Mouse (Mus musculus) limb, embryonic 11.5 days (tissue): ENCODE measurements around the gene Zdbf2. TPM values are rescaled to one million over a fixed set of nuclear protein-coding genes. Genes with fewer than 3 reads are reported as not detected.

Experiments
- ATAC-seq: fragments of 200-750 bp; cut with Nextera tagmentation; 2 replicates; pipeline ENCODE4 v1.8.0; 2017; ENCODE audit warnings: low read depth; ENCODE audit not compliant: insufficient number of reproducible peaks, low FRiP score, low TSS enrichment
- DNase-seq: peaks from one replicate; pipeline ENCODE4 v3.0.0-alpha.2; 2015; ENCODE audit warnings: low spot score
- H3K27ac ChIP-seq: fragments of 300-500 bp; sonication (generic); replicated peaks from 2 replicates; pipeline ENCODE4 v1.5.1; 2014; ENCODE audit warnings: low read depth, mild to moderate bottlenecking, low read length
- H3K27me3 ChIP-seq: fragments of 300-500 bp; sonication (generic); 2 replicates; pipeline ENCODE4 v1.6.1; 2014; ENCODE audit warnings: mild to moderate bottlenecking, low read length, mixed read lengths; ENCODE audit not compliant: control insufficient read depth, insufficient read depth
- H3K36me3 ChIP-seq: fragments of 300-500 bp; sonication (generic); 2 replicates; pipeline ENCODE4 v1.6.1; 2014; ENCODE audit warnings: mild to moderate bottlenecking, low read length, moderate library complexity, mixed read lengths; ENCODE audit not compliant: control insufficient read depth, insufficient read depth
- H3K4me1 ChIP-seq: fragments of 300-500 bp; sonication (generic); 2 replicates; pipeline ENCODE4 v1.6.1; 2014; ENCODE audit warnings: low read length, mixed read lengths; ENCODE audit not compliant: control insufficient read depth, insufficient read depth
- H3K4me2 ChIP-seq: fragments of 300-500 bp; sonication (generic); 2 replicates; pipeline ENCODE4 v1.6.1; 2014; ENCODE audit warnings: low read depth, mild to moderate bottlenecking, moderate library complexity; ENCODE audit not compliant: severe bottlenecking
- H3K4me3 ChIP-seq: fragments of 300-500 bp; sonication (generic); 2 replicates; pipeline ENCODE4 v1.5.1; 2014; ENCODE audit warnings: low read depth, low read length
- H3K9ac ChIP-seq: fragments of 300-500 bp; sonication (generic); 2 replicates; pipeline ENCODE4 v1.6.1; 2014; ENCODE audit warnings: mild to moderate bottlenecking, low read length
- H3K9me3 ChIP-seq: fragments of 300-500 bp; sonication (generic); 2 replicates; pipeline ENCODE4 v1.6.1; 2016; ENCODE audit warnings: low read length; ENCODE audit not compliant: control insufficient read depth
- WGBS: fragments of 180-500 bp; shearing (Covaris S2); extraction: QIAGEN DNeasy Blood & Tissue Kit; methylation state at CpG from one replicate; pipeline ENCODE4 v1.1.7; 2014; 5-methylcytosine and 5-hydroxymethylcytosine counted together
- polyA plus RNA-seq: library from polyadenylated mRNA; unstranded; fragments of >200 nt; fragmentation: Nextera tagmentation; extraction: Ambion mirVana; gene quantifications from 2 replicates; pipeline ENCODE4 v1.2.1, GENCODE M21; 2014

The Zdbf2 gene
- polyA plus RNA-seq, 1 experiment from 2014 or later: 11.3 TPM

DNA sequence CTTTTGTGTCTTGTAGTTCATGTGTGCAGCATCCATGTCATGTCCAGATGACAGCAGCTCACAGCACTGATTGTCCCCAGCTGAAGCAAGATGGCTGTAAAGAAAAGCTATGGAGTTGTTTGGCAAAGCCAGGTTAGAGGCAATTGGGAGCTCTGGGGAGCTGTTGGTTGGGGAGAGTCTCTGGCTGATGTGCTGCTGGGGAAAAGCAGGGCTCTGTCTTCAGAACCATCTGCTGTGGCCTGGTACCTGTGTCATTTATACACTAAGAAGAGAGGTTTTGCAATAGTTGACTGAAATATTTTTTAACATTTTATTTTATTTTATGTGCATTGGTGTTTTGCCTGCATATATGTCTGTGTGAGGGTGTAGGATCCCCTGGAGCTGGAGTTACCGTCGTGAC, 14.6 kb upstream of the Zdbf2 start:
- Histone ChIP-seq H3K4me2 (no peak overlapping the region), H3K36me3 (no peaks in the 10 kb centered on the region), H3K9me3 (no peaks in the 10 kb centered on the region), H3K27ac (no peak overlapping the region), H3K4me1 (0 out of 2 replicates have a peak, but pooled peaks cover 4% of the 10 kb centered on the region), H3K27me3 (peaks cover 45% of the 10 kb centered on the region), H3K9ac (no peak overlapping the region), H3K4me3 (no peak overlapping the region)
- 46% methylated on average over 2 of the region's 2 CpGs for WGBS
- DNase-seq (no peak), ATAC-seq (no peak)

DNA sequence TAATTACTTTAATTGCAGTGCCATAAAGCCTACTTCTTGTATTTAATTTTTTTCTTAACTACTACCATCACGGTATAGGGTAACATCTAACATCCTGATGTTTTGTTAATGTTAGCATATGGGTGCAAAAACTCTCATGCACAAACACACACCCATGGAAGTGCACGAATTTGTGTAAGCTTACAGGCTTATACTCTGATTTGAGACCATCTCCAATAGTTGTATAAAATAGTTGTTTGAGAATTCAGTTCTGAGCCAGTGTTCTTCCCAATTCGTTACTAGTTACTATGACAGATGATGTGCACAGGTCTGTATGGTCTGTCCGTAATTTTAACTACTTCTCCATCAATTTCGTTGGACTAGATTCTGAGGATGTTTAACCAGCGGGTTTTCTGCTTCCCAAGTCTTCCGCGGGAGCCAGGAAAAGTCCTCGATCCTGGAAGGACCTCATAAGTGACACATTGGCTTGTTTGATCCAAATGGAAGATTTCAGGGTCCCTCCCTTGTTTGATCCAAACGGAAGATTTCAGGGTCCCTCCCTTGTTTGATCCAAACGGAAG, 13.7 kb upstream of the Zdbf2 start:
- no peak overlapping the region for H3K4me3 ChIP-seq
- 42% methylated on average over 11 of the region's 11 CpGs for WGBS
- H3K4me2 ChIP-seq: no peak overlapping the region
- H3K9ac ChIP-seq: no peak overlapping the region
- H3K9me3 ChIP-seq: no peaks in the 10 kb centered on the region
- DNase-seq (peak; percentile 30), ATAC-seq (no peak)
- H3K27me3 ChIP-seq: peaks cover 46% of the 10 kb centered on the region
- no peaks in the 10 kb centered on the region for H3K36me3 ChIP-seq
- no peak overlapping the region for H3K27ac ChIP-seq
- H3K4me1 ChIP-seq: 0 out of 2 replicates have a peak, but pooled peaks cover 4% of the 10 kb centered on the region

DNA sequence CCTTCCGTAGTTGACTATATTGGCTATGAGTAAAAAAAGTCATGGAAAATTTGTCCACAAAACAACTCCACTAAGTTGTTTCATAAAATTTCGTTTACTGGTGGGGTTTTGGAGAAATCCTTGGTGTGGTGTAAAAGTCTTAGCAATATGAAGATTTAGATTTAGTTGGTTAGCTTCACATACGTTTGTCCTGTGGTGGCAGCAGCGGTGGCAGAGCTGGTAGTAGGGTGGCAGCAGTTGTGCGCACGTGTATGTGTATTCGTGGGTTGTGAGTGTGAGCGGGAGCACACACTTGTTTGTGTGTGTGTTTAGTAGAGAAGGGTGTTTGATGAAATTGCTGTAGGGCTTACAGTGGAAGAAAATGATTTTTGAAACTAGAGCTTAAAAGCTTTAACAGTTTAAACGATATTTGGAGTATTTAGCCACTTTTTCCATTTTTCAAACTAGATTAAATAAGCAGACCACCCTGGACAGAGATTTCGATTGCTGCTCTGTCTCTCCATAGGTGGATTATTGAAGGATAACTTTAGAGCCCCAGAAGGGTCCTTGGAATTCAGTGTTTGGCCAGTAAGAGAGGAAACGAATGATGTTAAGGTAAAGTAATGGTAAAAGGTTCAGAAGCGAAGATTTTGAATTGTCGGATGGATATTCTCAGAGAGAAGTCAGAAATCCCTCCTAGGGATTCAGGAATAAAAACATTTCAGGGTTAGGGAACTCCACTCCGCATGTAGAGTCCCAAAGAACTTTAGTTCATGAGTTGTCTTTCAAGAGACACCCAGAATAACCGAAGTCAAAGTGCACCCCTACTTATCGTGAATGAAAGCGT, 12.9 kb upstream of the Zdbf2 start:
- ATAC-seq (no peak), DNase-seq (peak; percentile 49)
- no peaks in the 10 kb centered on the region for H3K9me3 ChIP-seq
- no peak overlapping the region for H3K4me2 ChIP-seq
- H3K27me3 ChIP-seq: peaks cover 47% of the 10 kb centered on the region
- H3K4me3 ChIP-seq: no peak overlapping the region
- no peaks in the 10 kb centered on the region for H3K36me3 ChIP-seq
- WGBS: 41% methylated on average over 17 of the region's 17 CpGs
- H3K9ac ChIP-seq: no peak overlapping the region
- 0 out of 2 replicates have a peak, but pooled peaks cover 4% of the 10 kb centered on the region for H3K4me1 ChIP-seq
- no peak overlapping the region for H3K27ac ChIP-seq

DNA sequence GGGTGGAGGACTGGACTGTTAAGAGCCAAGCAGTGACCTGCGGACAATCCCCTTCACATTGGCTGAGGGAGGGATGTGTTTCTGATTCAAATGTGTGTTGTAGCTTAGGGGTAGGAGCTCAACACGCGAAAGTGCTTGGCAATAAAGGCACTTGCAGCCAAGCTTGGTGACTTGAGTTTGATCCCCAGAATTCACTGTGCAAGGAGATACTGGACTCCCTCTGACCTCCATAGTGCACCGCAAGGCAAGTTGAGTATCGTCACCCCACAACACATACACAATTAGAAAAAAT, 12.4 kb upstream of the Zdbf2 start:
- Histone ChIP-seq H3K9ac (no peak overlapping the region), H3K4me3 (no peak overlapping the region), H3K4me2 (no peak overlapping the region), H3K9me3 (no peaks in the 10 kb centered on the region), H3K4me1 (0 out of 2 replicates have a peak, but pooled peaks cover 4% of the 10 kb centered on the region), H3K27ac (no peak overlapping the region), H3K27me3 (peaks cover 45% of the 10 kb centered on the region), H3K36me3 (no peaks in the 10 kb centered on the region)
- 40% methylated on average over 5 of the region's 5 CpGs for WGBS
- ATAC-seq (no peak), DNase-seq (peak; percentile 58)

DNA sequence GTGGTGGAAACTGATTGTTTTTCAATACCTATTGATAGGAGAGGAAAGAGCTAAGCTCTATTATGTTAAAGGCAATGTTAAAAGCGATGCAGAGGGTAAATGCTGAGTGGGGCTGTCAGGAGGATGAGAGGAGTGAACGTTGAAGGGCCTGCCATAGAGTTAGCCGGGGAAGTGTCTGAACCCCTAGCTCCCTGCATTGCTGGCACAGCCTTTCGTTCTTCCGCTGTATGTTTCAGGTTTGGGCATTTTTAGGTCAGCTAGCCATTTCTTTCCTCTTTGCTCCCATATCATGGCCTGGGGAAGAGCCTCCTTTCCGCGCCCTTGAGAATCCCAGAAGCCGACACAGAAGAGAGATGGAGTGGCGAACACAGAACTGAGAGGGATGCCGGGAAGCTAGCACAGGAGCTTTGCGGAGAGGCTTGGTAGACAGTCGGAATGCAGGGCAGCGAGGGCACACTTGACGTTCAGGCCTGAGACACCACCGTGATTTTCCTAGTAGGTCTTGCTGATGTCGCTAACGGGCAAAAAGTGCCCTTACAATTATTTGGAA, 11.9 kb upstream of the Zdbf2 start:
- H3K4me1 ChIP-seq: 0 out of 2 replicates have a peak, but pooled peaks cover 4% of the 10 kb centered on the region
- H3K9ac ChIP-seq: no peak overlapping the region
- WGBS: 43% methylated on average over 17 of the region's 17 CpGs
- DNase-seq: peak; percentile 25
- peaks cover 45% of the 10 kb centered on the region for H3K27me3 ChIP-seq
- no peak for ATAC-seq
- H3K4me3 ChIP-seq: no peak overlapping the region
- H3K4me2 ChIP-seq: no peak overlapping the region
- H3K27ac ChIP-seq: no peak overlapping the region
- H3K36me3 ChIP-seq: no peaks in the 10 kb centered on the region
- H3K9me3 ChIP-seq: no peaks in the 10 kb centered on the region

DNA sequence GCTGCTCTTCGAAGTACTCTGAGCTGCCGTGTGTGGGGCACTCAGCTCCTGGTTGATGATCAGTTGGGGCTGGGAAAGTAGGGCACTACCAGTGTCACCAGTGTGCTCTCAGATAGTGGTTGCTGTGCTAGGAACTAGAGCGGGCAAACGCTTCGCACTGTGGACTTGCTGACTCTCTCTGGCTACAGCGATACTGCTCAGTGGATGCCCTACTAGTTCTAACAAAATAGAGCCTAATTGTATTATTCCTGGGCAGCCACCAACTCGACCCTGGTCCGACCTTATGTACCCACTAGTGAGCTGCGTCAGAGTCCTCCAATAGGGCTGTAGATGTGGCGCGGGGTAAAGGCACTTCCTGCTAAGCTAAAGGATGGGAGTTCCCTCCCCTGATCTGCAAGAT, 9.4 kb upstream of the Zdbf2 start:
- H3K27me3 ChIP-seq: peaks cover 45% of the 10 kb centered on the region
- 43% methylated on average over 11 of the region's 11 CpGs for WGBS

DNA sequence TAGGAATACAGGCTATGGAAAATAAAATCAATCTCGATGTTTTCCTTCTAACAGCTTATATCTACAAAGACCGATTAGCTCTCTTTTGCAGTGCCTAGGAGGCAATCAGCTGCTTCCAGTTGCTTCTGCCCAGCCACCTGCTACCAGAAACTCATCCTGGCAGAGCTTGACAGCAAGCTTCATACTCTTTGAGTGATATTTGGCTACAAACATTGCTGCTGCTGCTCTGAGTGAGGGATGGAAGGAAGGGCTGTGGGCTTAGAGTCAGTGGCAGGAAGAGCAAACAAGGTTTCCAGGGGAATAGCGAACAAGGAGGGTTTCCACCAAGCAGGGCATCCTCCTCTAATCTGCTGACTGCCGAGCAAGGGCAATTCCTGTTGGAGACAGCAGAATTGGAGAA, 7.6 kb upstream of the Zdbf2 start:
- 43% methylated on average over 4 of the region's 4 CpGs for WGBS
- ATAC-seq: no peak
- Histone ChIP-seq H3K27me3 (peaks cover 59% of the 10 kb centered on the region), H3K9me3 (no peaks in the 10 kb centered on the region), H3K4me2 (no peak overlapping the region), H3K36me3 (no peaks in the 10 kb centered on the region), H3K4me3 (no peak overlapping the region), H3K27ac (no peak overlapping the region), H3K9ac (no peak overlapping the region), H3K4me1 (no peaks in the 10 kb centered on the region)
- DNase-seq: no peak

More for the DNA sequence above, 9.4 kb upstream of the Zdbf2 start:
- no peak overlapping the region for H3K4me3 ChIP-seq
- no peak overlapping the region for H3K4me2 ChIP-seq
- H3K36me3 ChIP-seq: no peaks in the 10 kb centered on the region
- H3K9me3 ChIP-seq: no peaks in the 10 kb centered on the region
- DNase-seq: peak; percentile 37
- H3K27ac ChIP-seq: no peak overlapping the region
- no peak overlapping the region for H3K9ac ChIP-seq
- no peaks in the 10 kb centered on the region for H3K4me1 ChIP-seq
- ATAC-seq: no peak

DNA sequence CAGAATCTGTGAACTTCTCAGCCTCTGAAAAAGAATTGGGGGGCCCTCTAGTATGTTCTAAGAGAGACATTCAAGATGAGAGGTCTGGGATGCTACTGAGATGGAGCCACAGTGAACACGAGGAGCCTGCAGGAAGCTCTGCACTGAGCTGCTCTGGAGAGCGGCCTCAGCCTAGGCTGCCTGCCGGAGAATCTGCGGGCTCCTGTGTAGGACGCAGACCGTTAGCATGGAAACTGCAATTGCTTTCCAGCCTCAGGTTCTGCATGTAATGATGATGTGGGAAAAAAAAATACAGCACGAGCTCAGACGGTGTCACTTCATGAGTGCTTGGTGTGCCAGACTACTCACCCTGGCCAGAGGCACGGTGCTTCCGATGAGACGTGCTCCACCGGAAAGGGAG, 6.9 kb upstream of the Zdbf2 start:
- WGBS: 47% methylated on average over 12 of the region's 12 CpGs
- Histone ChIP-seq H3K4me3 (no peak overlapping the region), H3K4me2 (no peak overlapping the region), H3K36me3 (no peaks in the 10 kb centered on the region), H3K27me3 (peaks cover 58% of the 10 kb centered on the region), H3K4me1 (no peaks in the 10 kb centered on the region), H3K9me3 (no peaks in the 10 kb centered on the region), H3K27ac (no peak overlapping the region), H3K9ac (no peak overlapping the region)
- no peak for ATAC-seq
- peak; percentile 43 for DNase-seq
